Mouse (Mus musculus) cortical plate, adult 2 months (tissue): ENCODE data around the gene Pde10a. TPM values are rescaled to one million over a fixed set of nuclear protein-coding genes. Genes with fewer than 3 reads are reported as not detected.

ENCODE experiments used
- H3K27ac ChIP-seq: fragments of 200-500 bp; 2 replicates; pipeline ENCODE4 v1.5.1; 2012; ENCODE audit warnings: low read length, control low read depth, inconsistent platforms; ENCODE audit not compliant: insufficient read depth
- H3K4me1 ChIP-seq: fragments of 200-500 bp; 2 replicates; pipeline ENCODE4 v1.6.1; 2011; ENCODE audit warnings: low read length; ENCODE audit not compliant: control insufficient read depth, insufficient read depth
- H3K4me3 ChIP-seq: fragments of 200-500 bp; 2 replicates; pipeline ENCODE4 v1.5.1; 2011; ENCODE audit warnings: mild to moderate bottlenecking, low read length, control low read depth; ENCODE audit not compliant: insufficient read depth
- CTCF ChIP-seq: fragments of 200-500 bp; IDR thresholded peaks from 2 replicates; pipeline ENCODE4 v1.5.1; 2011; ENCODE audit warnings: mild to moderate bottlenecking, control low read depth, low read length; ENCODE audit not compliant: insufficient read depth; ENCODE audit errors: extremely low read depth
- POLR2A ChIP-seq: fragments of 200-500 bp; IDR thresholded peaks from 2 replicates; pipeline ENCODE4 v1.6.1; 2011; ENCODE audit warnings: mild to moderate bottlenecking, low read length, control low read depth; ENCODE audit not compliant: insufficient read depth; ENCODE audit errors: extremely low read depth
- polyA plus RNA-seq: library from polyadenylated mRNA; depleted of rRNA; stranded (reverse); fragments of >200 nt; gene quantifications from 2 replicates; pipeline ENCODE4 v1.2.3, GENCODE M21; 2012

The Pde10a gene
- polyA plus RNA-seq, 1 experiment = 71.9 TPM

DNA sequence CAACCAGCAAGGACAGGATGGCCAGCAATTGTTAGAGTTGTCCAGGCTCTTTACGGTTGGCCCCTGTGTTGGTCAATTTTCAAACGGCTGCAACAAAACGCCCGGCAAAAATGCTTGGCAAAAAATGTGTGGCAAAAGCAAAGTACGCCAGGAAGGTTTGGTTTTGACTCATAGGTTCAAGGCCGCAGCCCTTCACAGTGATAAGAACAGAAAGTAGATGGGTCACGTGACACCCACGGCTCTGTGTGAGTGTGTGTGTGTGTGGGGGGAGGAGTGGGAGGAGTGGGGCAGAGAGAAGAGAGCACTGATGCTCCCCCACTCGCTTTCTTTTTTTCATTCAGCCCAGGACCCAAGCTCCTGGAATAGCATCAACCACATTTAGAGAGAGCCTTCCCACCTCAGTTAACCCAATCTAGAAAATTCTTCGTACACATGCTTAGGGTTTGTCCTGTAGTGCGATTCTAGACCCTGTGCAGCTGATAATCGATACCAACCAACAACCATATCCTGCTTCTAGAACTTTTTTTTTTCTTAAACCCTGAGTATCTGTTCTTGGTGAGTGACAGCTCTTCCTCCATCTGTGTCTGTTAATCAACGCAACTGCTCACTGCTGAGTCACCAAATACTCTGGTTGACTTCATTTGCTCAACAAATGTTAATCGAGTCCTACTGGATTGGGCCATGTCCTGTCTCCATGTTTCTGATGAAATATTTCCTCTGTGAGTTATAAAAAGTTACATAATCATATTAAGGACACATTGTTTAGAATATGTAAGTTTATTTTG is 37.1 kb downstream of the Pde10a start:
- Histone ChIP-seq H3K4me3 (no peak overlapping the region), H3K4me1 (peaks cover 3% of the 10 kb centered on the region; the same call in 1 of the 2 replicates), H3K27ac (no peak overlapping the region)
- TF ChIP-seq POLR2A = no peak

DNA sequence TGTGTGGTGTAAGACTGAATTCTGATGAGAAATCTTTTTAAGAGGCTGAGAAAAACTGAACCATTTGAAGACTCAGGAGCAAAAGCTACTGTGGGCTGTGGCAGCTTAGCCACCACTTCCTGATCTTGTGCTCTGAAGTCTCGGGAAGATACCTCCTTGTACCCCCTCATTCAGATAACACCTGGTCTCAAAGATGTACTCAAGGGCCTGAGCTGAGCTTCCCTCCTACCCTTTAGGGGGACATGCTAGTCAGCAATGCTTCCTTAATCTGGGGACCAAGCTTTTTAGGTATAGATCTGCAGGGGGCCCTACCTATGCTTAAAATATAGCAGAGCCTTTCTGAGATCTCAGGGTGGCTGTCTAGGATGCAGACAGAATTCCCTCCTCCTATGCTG is 37.7 kb downstream of the Pde10a start:
- TF ChIP-seq POLR2A (no peak), CTCF (no peak)
- Histone ChIP-seq H3K27ac (no peak overlapping the region), H3K4me1 (peaks cover 3% of the 10 kb centered on the region; the same call in 1 of the 2 replicates), H3K4me3 (no peak overlapping the region)

DNA sequence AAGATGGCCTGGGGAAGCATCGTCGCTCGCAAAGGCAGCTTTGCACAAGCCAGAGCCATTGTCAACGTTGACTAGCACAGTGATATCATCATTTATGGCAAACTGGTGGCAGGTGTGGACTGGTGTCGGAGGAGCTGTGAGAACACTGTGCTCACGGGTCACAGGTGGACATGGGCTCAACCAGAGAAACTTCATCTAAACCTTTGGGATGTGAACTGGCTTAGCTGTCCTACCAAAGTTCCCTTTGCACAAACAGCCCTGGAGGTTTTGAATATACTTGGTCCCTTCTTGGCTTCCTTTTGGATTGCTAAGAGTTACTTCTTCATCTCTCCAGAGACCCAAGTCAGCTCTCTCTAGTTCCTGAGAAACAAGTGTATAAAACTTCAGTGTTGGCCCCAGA is 41.7 kb downstream of the Pde10a start, which contains the start of gene Gm17087:
Gene Gm17087, minus strand, starts transcription at position 101 of the 400 bp plus-strand sequence.
- H3K27ac ChIP-seq = no peak within 1 kb of the TSS
- TF ChIP-seq POLR2A (no peak), CTCF (no peak)
- no peaks in the 10 kb centered on the region; the same call in 1 of the 2 replicates for H3K4me1 ChIP-seq
- H3K4me3 ChIP-seq = no peak within 1 kb of the TSS

DNA sequence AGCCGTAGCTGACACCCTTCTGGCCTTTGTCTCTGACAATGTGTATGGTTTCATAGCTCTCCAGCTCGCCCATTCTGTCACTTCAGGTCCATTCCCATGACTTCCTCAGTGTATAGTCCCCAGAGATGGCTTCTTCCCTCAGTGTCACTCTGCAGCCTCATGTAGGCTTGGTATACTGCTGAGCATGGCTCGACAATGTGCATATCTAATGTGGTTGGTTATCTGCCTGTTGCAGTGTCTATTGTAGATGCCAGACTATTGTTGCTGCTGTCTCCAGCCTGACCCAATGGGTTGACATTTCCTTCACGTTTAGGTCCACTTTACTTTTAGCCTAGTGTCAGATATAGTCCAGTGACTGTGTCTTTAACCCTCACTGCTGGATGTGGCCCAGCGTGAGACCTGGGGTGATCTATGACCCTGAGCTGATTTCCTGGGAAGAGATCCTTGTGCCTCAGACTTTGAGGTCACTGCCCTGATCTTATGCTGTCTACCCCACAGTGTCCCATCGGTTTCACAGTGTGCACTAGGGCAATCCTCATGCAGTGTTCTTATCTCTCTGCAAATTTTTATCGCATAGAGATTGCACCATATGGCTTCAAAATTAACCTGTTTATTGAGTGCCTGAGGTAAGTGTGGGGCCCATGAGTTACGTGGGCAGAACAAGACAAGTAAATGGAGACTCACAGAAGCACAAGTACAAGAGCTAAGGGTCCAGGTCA is 48.5 kb downstream of the Pde10a start:
- Histone ChIP-seq H3K4me1 (peaks cover 5% of the 10 kb centered on the region; the same call in 1 of the 2 replicates), H3K4me3 (no peak overlapping the region), H3K27ac (no peak overlapping the region)
- no peak for TF ChIP-seq CTCF
- no peak for TF ChIP-seq POLR2A

DNA sequence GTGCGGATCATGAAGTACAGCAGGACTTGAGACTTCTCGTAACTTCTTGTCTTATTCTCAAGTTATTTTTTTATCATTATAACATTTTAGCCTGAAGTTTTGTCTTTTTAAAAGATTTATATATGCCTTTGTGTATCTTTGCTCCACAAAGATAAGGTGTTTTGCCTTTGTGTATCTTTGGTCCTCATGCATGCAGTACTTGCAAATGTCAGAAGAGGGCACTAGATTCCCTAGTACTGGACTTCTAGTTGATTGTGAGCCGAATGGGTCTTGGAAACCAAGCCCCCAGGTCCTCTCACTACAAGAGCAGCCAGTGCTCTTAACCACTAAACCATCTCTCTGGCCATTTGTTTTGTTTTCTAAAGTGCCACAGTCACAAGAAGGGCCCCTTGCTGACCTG is 55.2 kb downstream of the Pde10a start:
- Histone ChIP-seq H3K27ac (no peak overlapping the region), H3K4me3 (no peak overlapping the region), H3K4me1 (peaks cover 3% of the 10 kb centered on the region)
- TF ChIP-seq POLR2A = no peak
- TF ChIP-seq CTCF = peak; percentile 22; the same call in 1 of the 2 replicates

DNA sequence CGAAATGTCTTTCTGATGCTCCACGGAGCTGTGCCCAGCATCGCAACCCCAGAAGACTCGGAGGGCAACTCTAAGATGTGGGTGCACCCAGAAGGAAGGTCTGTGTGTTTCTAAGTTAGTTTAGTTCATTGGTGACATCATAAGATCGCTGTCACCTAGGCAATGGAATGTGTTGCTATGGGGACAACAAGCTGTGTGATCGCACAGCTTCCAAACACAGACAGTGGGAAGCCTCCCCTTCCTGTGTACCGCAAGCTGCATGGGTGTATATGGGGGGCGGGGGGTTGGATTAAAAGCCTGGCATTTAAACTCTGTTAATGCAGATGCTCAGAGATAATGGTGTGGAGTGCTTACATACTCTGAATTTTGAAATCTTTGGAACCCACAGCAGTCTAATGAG is 56.4 kb downstream of the Pde10a start:
- TF ChIP-seq CTCF (no peak), POLR2A (no peak)

DNA sequence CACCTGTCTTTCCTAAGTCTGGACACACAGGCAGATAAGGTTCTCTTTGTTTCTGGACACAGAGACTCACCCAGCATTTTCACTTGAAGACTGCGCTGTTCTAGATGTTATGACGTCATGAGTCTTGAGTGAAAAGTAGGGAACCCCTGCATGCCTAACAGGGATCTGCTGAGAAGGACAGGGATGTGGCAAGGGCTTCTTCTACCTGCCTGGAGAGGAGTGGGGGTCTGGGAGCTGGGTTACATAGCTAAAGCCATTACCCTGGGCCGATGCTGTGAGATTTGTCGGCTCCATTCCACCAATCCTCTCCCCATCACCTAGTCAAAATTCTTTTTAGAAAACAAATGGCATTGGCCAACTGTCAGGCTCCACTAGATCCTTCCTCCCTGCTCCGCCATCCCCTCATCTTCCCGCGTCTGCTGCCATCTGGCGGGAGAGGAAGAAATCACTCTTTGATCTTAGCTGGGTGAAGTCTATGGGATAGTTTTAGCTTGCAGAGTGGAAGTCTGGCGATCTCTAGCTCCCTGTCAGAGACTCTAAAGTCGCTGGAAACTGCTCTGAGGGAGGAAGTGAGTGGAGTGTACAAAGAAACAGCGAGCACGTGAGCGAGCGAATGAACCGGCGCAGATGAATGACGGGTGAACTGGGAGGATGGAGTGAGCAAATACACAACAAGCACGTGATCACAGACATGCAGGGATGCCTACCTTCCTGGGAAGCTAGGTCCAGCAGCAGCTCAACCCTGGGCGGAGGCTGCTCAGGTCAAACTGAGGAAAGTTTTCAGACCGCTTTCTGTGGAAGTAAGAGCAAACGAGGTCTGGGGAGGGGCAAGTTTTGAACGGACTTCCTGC is 67.5 kb downstream of the Pde10a start:
- peaks cover 2% of the 10 kb centered on the region; the same call in 1 of the 2 replicates for H3K4me1 ChIP-seq
- TF ChIP-seq POLR2A = no peak
- peak; percentile 95 for TF ChIP-seq CTCF
- no peak overlapping the region for H3K27ac ChIP-seq
- H3K4me3 ChIP-seq = no peak overlapping the region; the same call in 1 of the 2 replicates

More for the DNA sequence above, 56.4 kb downstream of the Pde10a start:
- H3K4me1 ChIP-seq = peaks cover 3% of the 10 kb centered on the region
- no peak overlapping the region for H3K4me3 ChIP-seq
- H3K27ac ChIP-seq = no peak overlapping the region

DNA sequence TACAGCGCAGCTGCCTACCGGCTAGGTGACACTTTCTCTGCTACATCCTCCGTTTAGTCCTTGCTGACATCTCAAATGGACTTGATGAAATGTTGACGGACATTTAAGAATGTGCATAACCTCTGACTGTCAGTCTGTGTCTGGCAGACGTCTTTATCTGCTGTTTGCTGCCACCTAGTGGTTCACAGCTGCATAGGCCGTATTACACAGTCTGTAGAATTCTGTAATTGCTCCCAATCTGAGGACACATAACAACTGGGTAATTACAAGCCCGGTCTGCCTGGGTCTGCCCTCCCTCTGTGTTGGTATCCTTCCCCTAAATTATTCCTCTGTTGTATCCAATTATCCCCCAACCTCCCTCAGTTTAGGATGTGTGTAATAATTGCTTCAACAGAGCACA is 72.6 kb downstream of the Pde10a start:
- Histone ChIP-seq H3K4me3 (no peak overlapping the region), H3K4me1 (no peaks in the 10 kb centered on the region), H3K27ac (no peak overlapping the region)
- TF ChIP-seq POLR2A = no peak
- TF ChIP-seq CTCF = peak; percentile 92

DNA sequence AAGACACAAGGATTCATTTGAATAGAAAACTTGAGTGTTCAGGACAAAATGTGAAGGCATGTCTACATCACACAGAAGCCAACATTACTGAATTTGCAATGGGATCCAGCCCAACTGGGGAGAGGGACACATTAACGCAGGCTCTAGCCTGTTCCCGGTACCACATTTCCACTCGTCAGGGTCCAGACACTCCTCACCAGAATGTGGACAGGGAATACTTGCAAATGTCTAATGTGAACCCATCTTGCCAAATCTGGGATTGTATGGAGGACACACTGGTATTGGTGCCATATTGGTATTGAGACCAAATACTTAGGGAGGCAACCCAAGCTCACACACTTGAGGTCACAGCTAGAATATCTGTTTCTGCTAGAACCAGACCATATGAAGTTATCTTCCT is 77.8 kb downstream of the Pde10a start:
- TF ChIP-seq POLR2A = no peak
- TF ChIP-seq CTCF = no peak
- H3K4me1 ChIP-seq = no peaks in the 10 kb centered on the region
- H3K4me3 ChIP-seq = no peak overlapping the region
- no peak overlapping the region for H3K27ac ChIP-seq
